ENCODE assay signal across 7 mouse cellular contexts in genomic region chr14:12346011-12346864, GRCm38 (mm10). TPM values are rescaled to one million over a fixed set of nuclear protein-coding genes. Genes with fewer than 3 reads are reported as not detected.
A peak's percentile ranks its signal among the peaks of the same experiment; 100 is the strongest.
DNase-seq lines count a peak whose midpoint lies in the region; ATAC-seq and TF ChIP-seq lines count a peak whose summit lies in the region.

No protein-coding gene starts in this region.

- H3K9me3 ChIP-seq in lung, embryonic 14.5 days (ENCODE audit: low read depth, low read length) = no peaks in the 10 kb centered on the region
- H3K9me3 ChIP-seq in embryonic facial prominence, embryonic 14.5 days (ENCODE audit: control insufficient read depth, low read length) = no peaks in the 10 kb centered on the region
- H3K9me3 ChIP-seq in intestine, embryonic 15.5 days = no peaks in the 10 kb centered on the region

- TF ChIP-seq CTCF in lung, embryonic 14.5 days (IDR thresholded peaks at IDR 0.05; ENCODE audit: low read depth) = no peak
- no peak for TF ChIP-seq CTCF in olfactory bulb, adult 2 months (IDR thresholded peaks at IDR 0.05; ENCODE audit: insufficient read depth, low read depth, low read length)

- no peak overlapping the region for H3K9ac ChIP-seq in lung, embryonic 14.5 days
- H3K9ac ChIP-seq in embryonic facial prominence, embryonic 14.5 days (ENCODE audit: low read depth, low read length) = no peak overlapping the region
- no peak overlapping the region for H3K9ac ChIP-seq in intestine, embryonic 15.5 days

- TF ChIP-seq POLR2A in olfactory bulb, adult 2 months (IDR thresholded peaks at IDR 0.05; ENCODE audit: insufficient read depth, low read depth, low read length) = no peak

- no peaks in the 10 kb centered on the region for H3K4me1 ChIP-seq in lung, embryonic 14.5 days (ENCODE audit: insufficient read depth)
- H3K4me1 ChIP-seq in embryonic facial prominence, embryonic 14.5 days (ENCODE audit: control insufficient read depth, insufficient read depth, low read length) = no peaks in the 10 kb centered on the region
- peaks cover 15% of the 10 kb centered on the region for H3K4me1 ChIP-seq in intestine, embryonic 15.5 days (replicated peaks)
- peaks cover 33% of the 10 kb centered on the region for H3K4me1 ChIP-seq in olfactory bulb, adult 2 months (ENCODE audit: control insufficient read depth, insufficient read depth, low read length)

- no peak for DNase-seq in lung, embryonic 14.5 days
- no peak for DNase-seq in lung, postnatal 36 days
- no peak for DNase-seq in embryonic facial prominence, embryonic 14.5 days (ENCODE audit: low spot score)
- no peak for DNase-seq in adrenal gland, postnatal 14 days
- no peak for DNase-seq in frontal cortex, postnatal 10 days (ENCODE audit: low spot score in 2 of 2)

- ATAC-seq in lung, embryonic 14.5 days (ENCODE audit: insufficient read depth) = no peak
- no peak for ATAC-seq in embryonic facial prominence, embryonic 14.5 days (ENCODE audit: low read depth)
- no peak for ATAC-seq in intestine, embryonic 15.5 days

- H3K36me3 ChIP-seq in lung, embryonic 14.5 days (ENCODE audit: insufficient read depth) = no peaks in the 10 kb centered on the region
- H3K36me3 ChIP-seq in embryonic facial prominence, embryonic 14.5 days (ENCODE audit: control insufficient read depth, insufficient read depth, low read length) = no peaks in the 10 kb centered on the region
- H3K36me3 ChIP-seq in intestine, embryonic 15.5 days = no peaks in the 10 kb centered on the region

- H3K4me3 ChIP-seq in lung, embryonic 14.5 days (ENCODE audit: low read depth, low read length) = peak overlapping the region; percentile 16
- peak overlapping the region; percentile 23 for H3K4me3 ChIP-seq in embryonic facial prominence, embryonic 14.5 days (ENCODE audit: low read depth, low read length)
- peak overlapping the region; percentile 9; the same call in 1 of the 2 replicates for H3K4me3 ChIP-seq in intestine, embryonic 15.5 days (replicated peaks)
- peak overlapping the region; percentile 25 for H3K4me3 ChIP-seq in olfactory bulb, adult 2 months (ENCODE audit: insufficient read depth, low read depth, low read length)

- H3K27ac ChIP-seq in lung, embryonic 14.5 days (ENCODE audit: low read depth) = no peak overlapping the region
- no peak overlapping the region for H3K27ac ChIP-seq in embryonic facial prominence, embryonic 14.5 days (replicated peaks; ENCODE audit: low read depth, low read length)
- no peak overlapping the region for H3K27ac ChIP-seq in intestine, embryonic 15.5 days
- H3K27ac ChIP-seq in olfactory bulb, adult 2 months (ENCODE audit: insufficient read depth, low read depth, low read length) = no peak overlapping the region

- under 1% methylated on average over 50 of the region's 50 CpGs for WGBS in lung, embryonic 14.5 days
- under 1% methylated on average over 41 of the region's 50 CpGs for WGBS in embryonic facial prominence, embryonic 14.5 days
- under 1% methylated on average over 50 of the region's 50 CpGs for WGBS in intestine, embryonic 15.5 days
- WGBS in olfactory bulb, adult 2 months = 6% methylated on average over 50 of the region's 50 CpGs

- peaks cover 100% of the 10 kb centered on the region for H3K27me3 ChIP-seq in lung, embryonic 14.5 days (ENCODE audit: insufficient read depth, low read length)
- H3K27me3 ChIP-seq in embryonic facial prominence, embryonic 14.5 days (replicated peaks; ENCODE audit: control insufficient read depth, insufficient read depth, low read length) = peaks cover 100% of the 10 kb centered on the region
- H3K27me3 ChIP-seq in intestine, embryonic 15.5 days (replicated peaks) = peaks cover 93% of the 10 kb centered on the region

- H3K4me2 ChIP-seq in lung, embryonic 14.5 days = peak overlapping the region; percentile 46
- H3K4me2 ChIP-seq in embryonic facial prominence, embryonic 14.5 days (ENCODE audit: low read depth, low read length) = peak overlapping the region; percentile 45
- peak overlapping the region; percentile 40 for H3K4me2 ChIP-seq in intestine, embryonic 15.5 days (replicated peaks)

RNA-seq across cellular contexts. Expression of gene Fezf2, which starts 1.8 kb away (rescaled TPM):
- not detected in 2 replicates for polyA plus RNA-seq in lung, embryonic 14.5 days (2014; fragmentation: Nextera tagmentation; extraction: Ambion mirVana)
- 0.51 TPM in 1 of 2 replicates, not detected in the other for polyA plus RNA-seq in embryonic facial prominence, embryonic 14.5 days (2014; fragmentation: Nextera tagmentation; extraction: Ambion mirVana)
- not detected in 2 replicates for polyA plus RNA-seq in intestine, embryonic 15.5 days (2015; fragmentation: Nextera tagmentation; extraction: Ambion mirVana)
- not detected in 2 replicates for polyA plus RNA-seq in olfactory bulb, adult 2 months (2012; ENCODE audit: insufficient read depth, insufficient read length, low replicate concordance, missing spikeins)
- total RNA-seq in adrenal gland, postnatal 14 days (2021) = not detected in 2 replicates
